Mouse (Mus musculus): ENCODE results near the gene Ube2v1. TPM values are rescaled to one million over a fixed set of nuclear protein-coding genes. Genes with fewer than 3 reads are reported as not detected.

Ube2v1 gene
- polyA plus RNA-seq, 1 experiment from 2014 or later: 184 TPM

- Histone ChIP-seq H3K4me2 (replicated peaks; ENCODE audit: low read depth, low read length) (no peak overlapping the region), H3K9ac (replicated peaks; ENCODE audit: low read depth) (no peak overlapping the region), H3K4me3 (ENCODE audit: low read depth, low read length) (no peak overlapping the region), H3K36me3 (ENCODE audit: insufficient read depth, low read length) (no peaks in the 10 kb centered on the region), H3K4me1 (ENCODE audit: insufficient read depth, low read depth, low read length) (peaks cover 34% of the 10 kb centered on the region), H3K27ac (ENCODE audit: low read length) (no peak overlapping the region), H3K9me3 (ENCODE audit: low read length) (no peaks in the 10 kb centered on the region), H3K27me3 (replicated peaks; ENCODE audit: insufficient read depth, low read length) (no peaks in the 10 kb centered on the region)
- no peak for TF ChIP-seq EP300 (IDR thresholded peaks at IDR 0.05)
- TF ChIP-seq CTCF (IDR thresholded peaks at IDR 0.05): no peak
- DNase-seq (ENCODE audit: low spot score): no peak
- 41% methylated on average over 2 of the region's 2 CpGs for WGBS
- ATAC-seq: no peak
Observed at GRCm38 (mm10) chr2:167625670-167626069, 6.2 kb downstream of the Ube2v1 start.

- Histone ChIP-seq H3K9ac (replicated peaks; ENCODE audit: low read depth) (no peak overlapping the region), H3K36me3 (ENCODE audit: insufficient read depth, low read length) (no peaks in the 10 kb centered on the region), H3K4me1 (ENCODE audit: insufficient read depth, low read depth, low read length) (peaks cover 23% of the 10 kb centered on the region; the same call in 1 of the 2 replicates), H3K4me2 (replicated peaks; ENCODE audit: low read depth, low read length) (no peak overlapping the region), H3K9me3 (ENCODE audit: low read length) (no peaks in the 10 kb centered on the region), H3K4me3 (ENCODE audit: low read depth, low read length) (no peak overlapping the region), H3K27ac (ENCODE audit: low read length) (no peak overlapping the region), H3K27me3 (replicated peaks; ENCODE audit: insufficient read depth, low read length) (no peaks in the 10 kb centered on the region)
- no peak for DNase-seq (ENCODE audit: low spot score)
- no peak for ATAC-seq
- TF ChIP-seq CTCF (IDR thresholded peaks at IDR 0.05): no peak
- no peak for TF ChIP-seq EP300 (IDR thresholded peaks at IDR 0.05)
- WGBS: 77% methylated on average over 6 of the region's 6 CpGs
Observed at GRCm38 (mm10) chr2:167624368-167625075, 7.4 kb downstream of the Ube2v1 start.

DNA sequence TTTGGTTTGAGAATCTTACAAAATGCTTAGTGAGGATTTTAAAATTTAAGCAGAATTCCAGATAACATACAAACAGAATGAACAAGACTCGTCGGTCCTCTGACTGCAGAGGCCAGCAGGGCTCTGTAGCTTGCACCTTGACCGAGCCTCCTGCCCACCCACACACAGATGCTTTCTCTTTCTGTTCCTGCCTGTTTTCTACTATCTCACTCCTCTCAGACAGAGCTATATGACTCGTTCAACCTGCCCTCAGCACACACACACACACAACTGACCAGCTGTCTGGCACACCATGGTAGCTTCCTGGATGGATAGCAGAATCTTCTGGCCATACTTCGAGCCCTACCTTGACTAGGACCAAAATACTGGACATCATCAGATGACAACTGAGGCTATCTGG, 8.9 kb downstream of the Ube2v1 start:
- no peak overlapping the region for H3K4me3 ChIP-seq (ENCODE audit: low read depth, low read length)
- no peak overlapping the region for H3K9ac ChIP-seq (replicated peaks; ENCODE audit: low read depth)
- H3K9me3 ChIP-seq (ENCODE audit: low read length): no peaks in the 10 kb centered on the region
- WGBS: 52% methylated on average over 5 of the region's 5 CpGs
- no peak for TF ChIP-seq CTCF (IDR thresholded peaks at IDR 0.05)
- TF ChIP-seq EP300 (IDR thresholded peaks at IDR 0.05): no peak
- H3K27me3 ChIP-seq (replicated peaks; ENCODE audit: insufficient read depth, low read length): no peaks in the 10 kb centered on the region
- ATAC-seq (no peak), DNase-seq (ENCODE audit: low spot score) (no peak)
- H3K27ac ChIP-seq (ENCODE audit: low read length): no peak overlapping the region
- H3K36me3 ChIP-seq (ENCODE audit: insufficient read depth, low read length): no peaks in the 10 kb centered on the region
- H3K4me2 ChIP-seq (replicated peaks; ENCODE audit: low read depth, low read length): no peak overlapping the region
- H3K4me1 ChIP-seq (ENCODE audit: insufficient read depth, low read depth, low read length): peaks cover 11% of the 10 kb centered on the region; the same call in 1 of the 2 replicates

DNA sequence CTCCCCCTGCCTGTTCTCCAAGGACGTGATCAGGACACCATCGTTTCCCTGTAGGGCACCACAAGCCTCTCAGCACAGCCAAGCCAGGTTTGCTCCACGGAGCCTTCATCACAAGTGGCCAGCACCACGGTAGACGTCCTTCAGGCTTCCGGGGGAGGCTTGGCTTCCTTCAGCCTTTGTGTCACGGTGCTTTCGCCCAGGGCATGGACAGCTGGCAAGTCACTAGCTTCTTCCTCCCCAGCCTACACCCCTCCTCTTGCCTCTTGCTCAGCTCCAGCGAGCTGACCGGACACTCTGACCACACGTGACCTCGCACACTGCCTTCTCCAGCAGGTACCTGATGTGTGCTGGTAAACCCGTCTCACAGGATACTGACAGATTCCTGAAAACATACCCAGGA, 9.5 kb downstream of the Ube2v1 start:
- H3K27me3 ChIP-seq (replicated peaks; ENCODE audit: insufficient read depth, low read length): no peaks in the 10 kb centered on the region
- WGBS: 58% methylated on average over 13 of the region's 13 CpGs
- H3K27ac ChIP-seq (ENCODE audit: low read length): 0 out of 2 replicates have a peak overlapping the region, but pooled peaks have one; percentile 26
- peak; percentile 16; the same call in 1 of the 2 replicates for ATAC-seq
- DNase-seq (ENCODE audit: low spot score): no peak
- no peak overlapping the region for H3K4me3 ChIP-seq (ENCODE audit: low read depth, low read length)
- no peaks in the 10 kb centered on the region for H3K36me3 ChIP-seq (ENCODE audit: insufficient read depth, low read length)
- H3K9ac ChIP-seq (replicated peaks; ENCODE audit: low read depth): no peak overlapping the region
- H3K9me3 ChIP-seq (ENCODE audit: low read length): no peaks in the 10 kb centered on the region
- TF ChIP-seq CTCF (IDR thresholded peaks at IDR 0.05): no peak
- TF ChIP-seq EP300 (IDR thresholded peaks at IDR 0.05): no peak
- no peak overlapping the region for H3K4me2 ChIP-seq (replicated peaks; ENCODE audit: low read depth, low read length)
- peaks cover 11% of the 10 kb centered on the region; the same call in 1 of the 2 replicates for H3K4me1 ChIP-seq (ENCODE audit: insufficient read depth, low read depth, low read length)

GRCm38 (mm10) chr2:167621255-167622087, 10.4 kb downstream of the Ube2v1 start:
- DNase-seq (ENCODE audit: low spot score) (no peak), ATAC-seq (peak; percentile 57)
- Histone ChIP-seq H3K9me3 (ENCODE audit: low read length) (no peaks in the 10 kb centered on the region), H3K27me3 (replicated peaks; ENCODE audit: insufficient read depth, low read length) (no peaks in the 10 kb centered on the region), H3K4me3 (ENCODE audit: low read depth, low read length) (no peak overlapping the region), H3K4me2 (replicated peaks; ENCODE audit: low read depth, low read length) (no peak overlapping the region), H3K9ac (replicated peaks; ENCODE audit: low read depth) (no peak overlapping the region), H3K36me3 (ENCODE audit: insufficient read depth, low read length) (0 out of 2 replicates have a peak, but pooled peaks cover 5% of the 10 kb centered on the region), H3K27ac (ENCODE audit: low read length) (peak overlapping the region; percentile 26), H3K4me1 (ENCODE audit: insufficient read depth, low read depth, low read length) (peaks cover 11% of the 10 kb centered on the region; the same call in 1 of the 2 replicates)
- TF ChIP-seq EP300 (IDR thresholded peaks at IDR 0.05) (no peak), CTCF (IDR thresholded peaks at IDR 0.05) (no peak)
- 59% methylated on average over 9 of the region's 9 CpGs for WGBS

DNA sequence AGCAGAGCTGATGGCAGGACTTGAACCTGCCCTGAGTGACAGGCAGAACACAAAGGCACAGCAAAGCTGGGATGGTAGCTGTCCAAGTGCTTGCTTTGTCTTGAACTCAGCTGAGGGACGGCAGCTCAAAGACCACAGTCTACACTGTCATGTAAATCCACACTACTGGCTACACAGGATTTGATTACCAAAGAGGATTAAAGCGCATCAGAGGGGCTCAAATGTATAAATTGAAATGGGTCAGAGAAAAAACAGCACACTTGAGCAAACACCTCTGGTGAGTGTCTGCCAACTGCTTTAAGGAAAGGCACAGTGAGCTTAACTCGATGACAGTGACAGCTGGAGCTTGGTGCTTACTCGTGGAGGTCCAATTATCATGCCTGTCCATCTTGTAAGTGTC, 14.4 kb downstream of the Ube2v1 start:
- Histone ChIP-seq H3K36me3 (ENCODE audit: insufficient read depth, low read length) (peaks cover 18% of the 10 kb centered on the region; the same call in 1 of the 2 replicates), H3K9me3 (ENCODE audit: low read length) (no peaks in the 10 kb centered on the region), H3K9ac (replicated peaks; ENCODE audit: low read depth) (no peak overlapping the region), H3K27me3 (replicated peaks; ENCODE audit: insufficient read depth, low read length) (no peaks in the 10 kb centered on the region), H3K4me1 (ENCODE audit: insufficient read depth, low read depth, low read length) (peaks cover 11% of the 10 kb centered on the region; the same call in 1 of the 2 replicates), H3K4me2 (replicated peaks; ENCODE audit: low read depth, low read length) (no peak overlapping the region), H3K4me3 (ENCODE audit: low read depth, low read length) (no peak overlapping the region), H3K27ac (ENCODE audit: low read length) (no peak overlapping the region)
- no peak for ATAC-seq
- 68% methylated on average over 4 of the region's 4 CpGs for WGBS
- DNase-seq (ENCODE audit: low spot score): no peak
- TF ChIP-seq CTCF (IDR thresholded peaks at IDR 0.05): no peak
- no peak for TF ChIP-seq EP300 (IDR thresholded peaks at IDR 0.05)
